Mouse (Mus musculus) midbrain, embryonic 11.5 days (tissue): ENCODE data around the gene Scube1. TPM values are rescaled to one million over a fixed set of nuclear protein-coding genes. Genes with fewer than 3 reads are reported as not detected.
A peak's percentile ranks its signal among the peaks of the same experiment; 100 is the strongest.

Experiments
- ATAC-seq: fragments of 200-750 bp; cut with Nextera tagmentation; 2 replicates; pipeline ENCODE4 v1.8.0; 2017; ENCODE audit warnings: moderate TSS enrichment, moderate library complexity; ENCODE audit not compliant: low FRiP score
- DNase-seq: peaks from one replicate; pipeline ENCODE4 v3.0.0; 2015; ENCODE audit warnings: low spot score; ENCODE audit errors: missing footprints
- H3K27ac ChIP-seq: fragments of 300-500 bp; sonication (generic); 2 replicates; pipeline ENCODE4 v1.5.1; 2014; ENCODE audit warnings: low read depth, low read length
- H3K27me3 ChIP-seq: fragments of 300-500 bp; sonication (generic); 2 replicates; pipeline ENCODE4 v1.6.1; 2014; ENCODE audit warnings: mild to moderate bottlenecking, low read length, moderate library complexity, mixed read lengths; ENCODE audit not compliant: control insufficient read depth, insufficient read depth
- H3K36me3 ChIP-seq: fragments of 300-500 bp; sonication (generic); 2 replicates; pipeline ENCODE4 v1.6.1; 2014; ENCODE audit warnings: mild to moderate bottlenecking, low read length, moderate library complexity, mixed read lengths; ENCODE audit not compliant: control insufficient read depth, insufficient read depth
- H3K4me1 ChIP-seq: fragments of 300-500 bp; sonication (generic); 2 replicates; pipeline ENCODE4 v1.6.1; 2014; ENCODE audit warnings: low read length; ENCODE audit not compliant: control insufficient read depth, insufficient read depth
- H3K4me2 ChIP-seq: fragments of 300-500 bp; sonication (generic); 2 replicates; pipeline ENCODE4 v1.6.1; 2014; ENCODE audit warnings: mild to moderate bottlenecking, moderate library complexity
- H3K4me3 ChIP-seq: fragments of 300-500 bp; sonication (generic); 2 replicates; pipeline ENCODE4 v1.5.1; 2014; ENCODE audit warnings: low read depth, low read length
- H3K9ac ChIP-seq: fragments of 300-500 bp; sonication (generic); 2 replicates; pipeline ENCODE4 v1.6.1; 2014; ENCODE audit warnings: low read length
- H3K9me3 ChIP-seq: fragments of 300-500 bp; sonication (generic); 2 replicates; pipeline ENCODE4 v1.6.1; 2016; ENCODE audit warnings: low read length; ENCODE audit not compliant: control insufficient read depth
- WGBS: fragments of 180-500 bp; shearing (Covaris S2); extraction: QIAGEN DNeasy Blood & Tissue Kit; methylation state at CpG from one replicate; pipeline ENCODE4 v1.1.7; 2014; 5-methylcytosine and 5-hydroxymethylcytosine counted together
- polyA plus RNA-seq: library from polyadenylated mRNA; unstranded; fragments of >200 nt; fragmentation: Nextera tagmentation; extraction: Ambion mirVana; gene quantifications from 2 replicates; pipeline ENCODE4 v1.2.1, GENCODE M21; 2014

Gene Scube1
- 27.8 and 31.4 TPM in 2 replicates for polyA plus RNA-seq

- Histone ChIP-seq H3K4me2 (peak within 1 kb of the TSS; percentile 80), H3K4me1 (peaks cover 35% of the 10 kb centered on the region), H3K4me3 (peak within 1 kb of the TSS; percentile 70), H3K36me3 (0 out of 2 replicates have a peak, but pooled peaks cover 2% of the 10 kb centered on the region), H3K27me3 (peaks cover 3% of the 10 kb centered on the region; the same call in 1 of the 2 replicates), H3K9ac (peak within 1 kb of the TSS; percentile 81), H3K9me3 (no peaks in the 10 kb centered on the region), H3K27ac (peak within 1 kb of the TSS; percentile 70)
- DNase-seq = peak; percentile 99
- peak; percentile 92 for ATAC-seq
- under 1% methylated on average over 43 of the region's 51 CpGs for WGBS
Measured at GRCm38 (mm10) chr15:83724886-83725269, at the start of gene Scube1. Gene Scube1 (minus strand): TSS chr15:83725021.

- Histone ChIP-seq H3K36me3 (no peaks in the 10 kb centered on the region), H3K27ac (no peak overlapping the region), H3K9ac (no peak overlapping the region), H3K4me3 (no peak overlapping the region), H3K9me3 (no peaks in the 10 kb centered on the region), H3K4me1 (no peaks in the 10 kb centered on the region), H3K27me3 (no peaks in the 10 kb centered on the region), H3K4me2 (no peak overlapping the region)
- 88% methylated on average over 4 of the region's 4 CpGs for WGBS
- ATAC-seq (no peak), DNase-seq (no peak)
Measured at GRCm38 (mm10) chr15:83772953-83773352, 48.1 kb upstream of the Scube1 start.

- Histone ChIP-seq H3K27ac (no peak overlapping the region), H3K4me1 (no peaks in the 10 kb centered on the region), H3K27me3 (no peaks in the 10 kb centered on the region), H3K36me3 (no peaks in the 10 kb centered on the region), H3K4me3 (no peak overlapping the region), H3K9ac (no peak overlapping the region), H3K4me2 (no peak overlapping the region), H3K9me3 (no peaks in the 10 kb centered on the region)
- ATAC-seq (no peak), DNase-seq (no peak)
- WGBS = 68% methylated on average over 5 of the region's 5 CpGs
Measured at GRCm38 (mm10) chr15:83772460-83772859, 47.6 kb upstream of the Scube1 start.

GRCm38 (mm10) chr15:83771346-83772053 is 46.7 kb upstream of the Scube1 start:
- Histone ChIP-seq H3K27me3 (no peaks in the 10 kb centered on the region), H3K9ac (no peak overlapping the region), H3K4me2 (no peak overlapping the region), H3K36me3 (no peaks in the 10 kb centered on the region), H3K27ac (no peak overlapping the region), H3K9me3 (no peaks in the 10 kb centered on the region), H3K4me3 (no peak overlapping the region), H3K4me1 (no peaks in the 10 kb centered on the region)
- WGBS = 78% methylated on average over 8 of the region's 8 CpGs
- DNase-seq = no peak
- no peak for ATAC-seq

GRCm38 (mm10) chr15:83765388-83766029 is 40.7 kb upstream of the Scube1 start:
- ATAC-seq = peak; percentile 88
- 19% methylated on average over 5 of the region's 6 CpGs for WGBS
- H3K4me1 ChIP-seq = peaks cover 10% of the 10 kb centered on the region
- no peak overlapping the region for H3K27ac ChIP-seq
- peak; percentile 92 for DNase-seq
- no peak overlapping the region for H3K4me2 ChIP-seq
- no peak overlapping the region for H3K9ac ChIP-seq
- H3K9me3 ChIP-seq = no peaks in the 10 kb centered on the region
- no peaks in the 10 kb centered on the region for H3K36me3 ChIP-seq
- H3K4me3 ChIP-seq = no peak overlapping the region
- no peaks in the 10 kb centered on the region for H3K27me3 ChIP-seq

GRCm38 (mm10) chr15:83761512-83761911 is 36.7 kb upstream of the Scube1 start:
- ATAC-seq (no peak), DNase-seq (no peak)
- 92% methylated on average over 13 of the region's 13 CpGs for WGBS
- H3K4me1 ChIP-seq = peaks cover 10% of the 10 kb centered on the region
- no peak overlapping the region for H3K4me3 ChIP-seq
- H3K36me3 ChIP-seq = no peaks in the 10 kb centered on the region
- no peaks in the 10 kb centered on the region; the same call in 1 of the 2 replicates for H3K27me3 ChIP-seq
- H3K9ac ChIP-seq = no peak overlapping the region
- no peak overlapping the region for H3K4me2 ChIP-seq
- H3K9me3 ChIP-seq = no peaks in the 10 kb centered on the region
- no peak overlapping the region for H3K27ac ChIP-seq

GRCm38 (mm10) chr15:83760683-83761082 is 35.9 kb upstream of the Scube1 start:
- WGBS = 8% methylated on average over 10 of the region's 10 CpGs
- H3K27me3 ChIP-seq = no peaks in the 10 kb centered on the region; the same call in 1 of the 2 replicates
- no peak overlapping the region for H3K4me3 ChIP-seq
- H3K27ac ChIP-seq = no peak overlapping the region
- no peaks in the 10 kb centered on the region for H3K36me3 ChIP-seq
- no peak overlapping the region for H3K9ac ChIP-seq
- no peak overlapping the region for H3K4me2 ChIP-seq
- H3K9me3 ChIP-seq = no peaks in the 10 kb centered on the region
- ATAC-seq (peak; percentile 4; the same call in 1 of the 2 replicates), DNase-seq (peak; percentile 97)
- peaks cover 4% of the 10 kb centered on the region for H3K4me1 ChIP-seq

- H3K4me2 ChIP-seq = no peak overlapping the region
- H3K27me3 ChIP-seq = no peaks in the 10 kb centered on the region; the same call in 1 of the 2 replicates
- ATAC-seq = no peak
- no peak overlapping the region for H3K9ac ChIP-seq
- H3K27ac ChIP-seq = no peak overlapping the region
- H3K4me3 ChIP-seq = no peak overlapping the region
- no peaks in the 10 kb centered on the region for H3K36me3 ChIP-seq
- no peaks in the 10 kb centered on the region for H3K4me1 ChIP-seq
- 9% methylated on average over 4 of the region's 4 CpGs for WGBS
- DNase-seq = peak; percentile 90
- no peaks in the 10 kb centered on the region for H3K9me3 ChIP-seq
Measured at GRCm38 (mm10) chr15:83758958-83759357, 34.1 kb upstream of the Scube1 start.

GRCm38 (mm10) chr15:83756742-83757141 is 31.9 kb upstream of the Scube1 start:
- no peak overlapping the region for H3K9ac ChIP-seq
- WGBS = 31% methylated on average over 9 of the region's 9 CpGs
- ATAC-seq = no peak
- no peak overlapping the region for H3K27ac ChIP-seq
- no peaks in the 10 kb centered on the region for H3K9me3 ChIP-seq
- H3K4me2 ChIP-seq = no peak overlapping the region
- H3K36me3 ChIP-seq = no peaks in the 10 kb centered on the region
- H3K4me3 ChIP-seq = no peak overlapping the region
- peak; percentile 94 for DNase-seq
- H3K4me1 ChIP-seq = no peaks in the 10 kb centered on the region
- no peaks in the 10 kb centered on the region; the same call in 1 of the 2 replicates for H3K27me3 ChIP-seq
